Mouse (Mus musculus): ENCODE results near the gene Dnm3. TPM values are rescaled to one million over a fixed set of nuclear protein-coding genes. Genes with fewer than 3 reads are reported as not detected.

The Dnm3 gene
- polyA plus RNA-seq, 1 experiment = 1.7 TPM

DNA sequence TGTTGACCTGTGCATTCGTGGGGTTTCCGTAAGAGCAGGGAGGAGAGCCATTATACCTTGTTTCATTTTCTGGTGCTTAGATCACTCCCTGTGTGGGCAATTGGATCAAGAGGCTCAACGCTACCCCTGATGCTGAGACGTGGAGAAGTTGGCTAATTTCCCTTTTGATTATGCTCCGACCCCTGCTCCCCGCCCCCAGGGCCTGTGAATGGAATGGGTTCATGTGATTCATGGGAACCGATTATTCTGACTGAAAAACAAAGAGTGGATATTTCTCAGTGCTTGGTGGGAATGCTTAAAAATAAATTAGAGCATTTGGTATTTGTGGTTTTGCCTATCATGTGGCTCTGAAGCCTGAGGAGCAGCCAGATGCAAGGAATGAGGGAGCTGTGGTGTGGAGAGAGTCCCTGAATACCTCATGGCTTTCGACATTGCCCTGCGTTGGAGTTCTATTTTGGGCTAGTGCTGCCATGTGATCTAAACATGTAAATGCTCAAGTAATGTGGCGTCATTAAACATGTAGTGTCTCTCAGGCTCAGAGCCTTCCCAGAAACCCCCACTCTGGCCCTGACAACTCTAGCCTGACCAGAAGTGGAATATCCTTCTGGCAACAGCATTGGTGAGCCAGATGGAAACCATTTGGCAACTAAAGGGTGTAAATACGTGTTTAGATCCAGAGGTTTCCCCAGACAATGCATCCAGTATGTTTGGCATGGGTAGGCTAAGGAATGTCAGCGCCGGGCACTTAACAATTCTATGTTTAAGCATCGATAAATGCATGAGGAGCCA, 473.9 kb downstream of the Dnm3 start:
- no peak overlapping the region for H3K4me3 ChIP-seq (ENCODE audit: low read depth, low read length)
- H3K4me1 ChIP-seq (ENCODE audit: control insufficient read depth, insufficient read depth, low read length) = no peaks in the 10 kb centered on the region

DNA sequence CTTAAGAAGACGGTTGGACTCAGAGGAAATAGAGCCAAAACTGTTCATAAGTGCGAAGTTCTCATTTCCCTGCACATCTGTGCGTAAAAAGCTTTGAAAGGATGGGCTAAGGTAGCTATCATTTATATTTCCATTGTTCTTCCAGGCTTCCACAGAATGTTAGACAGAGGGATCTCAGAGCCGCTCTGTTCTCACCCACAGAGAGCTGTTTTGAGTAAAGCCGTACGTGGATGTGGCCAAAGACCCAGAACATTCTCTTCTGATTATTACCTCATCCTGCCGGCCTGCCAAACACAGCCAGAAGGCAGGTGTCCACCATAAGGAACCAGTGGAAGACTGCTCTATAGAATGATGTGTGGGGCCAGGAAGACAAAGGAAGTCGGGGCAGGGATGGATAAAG, 476.5 kb downstream of the Dnm3 start:
- Histone ChIP-seq H3K4me3 (ENCODE audit: low read depth, low read length) (no peak overlapping the region), H3K9me3 (replicated peaks; ENCODE audit: control insufficient read depth, insufficient read depth, low read length, poor library complexity, severe bottlenecking) (no peaks in the 10 kb centered on the region), H3K27me3 (ENCODE audit: control insufficient read depth, insufficient read depth, low read length, poor library complexity, severe bottlenecking) (no peaks in the 10 kb centered on the region), H3K9ac (ENCODE audit: low read depth, poor library complexity, severe bottlenecking) (no peak overlapping the region), H3K27ac (ENCODE audit: insufficient read depth, low read length) (no peak overlapping the region), H3K36me3 (ENCODE audit: control insufficient read depth, insufficient read depth, low read length, poor library complexity, severe bottlenecking) (no peaks in the 10 kb centered on the region), H3K4me1 (ENCODE audit: control insufficient read depth, insufficient read depth, low read length) (no peaks in the 10 kb centered on the region)
- no peak for TF ChIP-seq EP300 (IDR thresholded peaks at IDR 0.05; ENCODE audit: insufficient read depth, low read depth, low read length)
- no peak for TF ChIP-seq CTCF (IDR thresholded peaks at IDR 0.05; ENCODE audit: low read depth, low read length)
- TF ChIP-seq POLR2A (IDR thresholded peaks at IDR 0.05; ENCODE audit: insufficient read depth, low read length) = no peak

More for the DNA sequence above, 473.9 kb downstream of the Dnm3 start:
- H3K36me3 ChIP-seq (ENCODE audit: control insufficient read depth, insufficient read depth, low read length, poor library complexity, severe bottlenecking) = no peaks in the 10 kb centered on the region
- no peaks in the 10 kb centered on the region for H3K9me3 ChIP-seq (replicated peaks; ENCODE audit: control insufficient read depth, insufficient read depth, low read length, poor library complexity, severe bottlenecking)
- no peak overlapping the region for H3K27ac ChIP-seq (ENCODE audit: insufficient read depth, low read length)
- no peak overlapping the region for H3K9ac ChIP-seq (ENCODE audit: low read depth, poor library complexity, severe bottlenecking)
- no peak for TF ChIP-seq CTCF (IDR thresholded peaks at IDR 0.05; ENCODE audit: low read depth, low read length)
- no peak for TF ChIP-seq POLR2A (IDR thresholded peaks at IDR 0.05; ENCODE audit: insufficient read depth, low read length)
- no peak for TF ChIP-seq EP300 (IDR thresholded peaks at IDR 0.05; ENCODE audit: insufficient read depth, low read depth, low read length)
- H3K27me3 ChIP-seq (ENCODE audit: control insufficient read depth, insufficient read depth, low read length, poor library complexity, severe bottlenecking) = no peaks in the 10 kb centered on the region

DNA sequence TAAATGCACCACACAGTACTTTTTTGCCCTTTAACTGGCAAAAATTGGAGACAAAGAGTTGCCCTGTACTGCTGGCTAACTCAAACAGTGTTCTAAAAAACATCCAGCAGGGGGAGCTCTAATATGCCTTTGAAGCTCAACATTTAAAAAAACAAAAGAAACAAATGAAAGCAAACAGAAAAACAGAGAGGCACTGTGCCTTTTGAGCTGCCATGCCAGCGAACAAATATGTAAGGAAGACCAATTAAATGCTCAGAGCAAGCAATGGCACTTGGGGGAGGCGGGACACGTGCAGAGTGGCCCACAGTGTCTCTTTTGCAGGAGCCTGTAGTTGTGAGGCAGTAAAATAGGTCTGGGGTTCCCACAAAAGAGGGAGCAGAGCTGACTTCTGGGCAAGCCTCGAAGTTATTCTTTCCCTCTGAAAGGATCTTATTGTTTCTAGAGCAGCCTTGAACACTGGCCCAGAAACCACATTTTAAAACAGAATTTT, 477.9 kb downstream of the Dnm3 start:
- Histone ChIP-seq H3K4me1 (ENCODE audit: control insufficient read depth, insufficient read depth, low read length) (no peaks in the 10 kb centered on the region), H3K9ac (ENCODE audit: low read depth, poor library complexity, severe bottlenecking) (no peak overlapping the region), H3K27me3 (ENCODE audit: control insufficient read depth, insufficient read depth, low read length, poor library complexity, severe bottlenecking) (no peaks in the 10 kb centered on the region), H3K36me3 (ENCODE audit: control insufficient read depth, insufficient read depth, low read length, poor library complexity, severe bottlenecking) (no peaks in the 10 kb centered on the region), H3K9me3 (replicated peaks; ENCODE audit: control insufficient read depth, insufficient read depth, low read length, poor library complexity, severe bottlenecking) (no peaks in the 10 kb centered on the region), H3K4me3 (ENCODE audit: low read depth, low read length) (no peak overlapping the region), H3K27ac (ENCODE audit: insufficient read depth, low read length) (no peak overlapping the region)
- TF ChIP-seq EP300 (IDR thresholded peaks at IDR 0.05; ENCODE audit: insufficient read depth, low read depth, low read length) (no peak), POLR2A (IDR thresholded peaks at IDR 0.05; ENCODE audit: insufficient read depth, low read length) (no peak), CTCF (IDR thresholded peaks at IDR 0.05; ENCODE audit: low read depth, low read length) (no peak)

DNA sequence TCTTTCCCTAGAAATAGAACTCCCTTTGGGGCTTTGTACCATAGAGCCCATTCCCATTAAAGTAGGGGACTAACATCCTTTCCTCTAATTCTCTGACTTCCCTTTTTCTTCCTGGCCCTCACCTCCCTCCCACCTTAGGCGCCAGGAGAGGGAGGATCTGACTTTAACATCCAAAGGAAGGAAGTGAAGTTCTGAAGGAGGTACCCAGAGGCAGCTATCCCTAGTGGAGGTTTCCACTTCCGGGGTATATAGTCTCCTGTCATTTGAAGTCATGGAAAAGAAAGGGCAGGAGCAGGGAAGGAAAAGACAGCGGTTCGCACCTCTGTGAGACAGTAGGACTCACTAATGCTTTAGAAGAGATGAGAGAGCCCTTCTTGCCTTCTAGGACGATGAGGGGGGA, 478.5 kb downstream of the Dnm3 start:
- Histone ChIP-seq H3K36me3 (ENCODE audit: control insufficient read depth, insufficient read depth, low read length, poor library complexity, severe bottlenecking) (no peaks in the 10 kb centered on the region), H3K9ac (ENCODE audit: low read depth, poor library complexity, severe bottlenecking) (no peak overlapping the region), H3K4me3 (ENCODE audit: low read depth, low read length) (no peak overlapping the region), H3K4me1 (ENCODE audit: control insufficient read depth, insufficient read depth, low read length) (no peaks in the 10 kb centered on the region), H3K9me3 (replicated peaks; ENCODE audit: control insufficient read depth, insufficient read depth, low read length, poor library complexity, severe bottlenecking) (no peaks in the 10 kb centered on the region), H3K27me3 (ENCODE audit: control insufficient read depth, insufficient read depth, low read length, poor library complexity, severe bottlenecking) (no peaks in the 10 kb centered on the region), H3K27ac (ENCODE audit: insufficient read depth, low read length) (no peak overlapping the region)
- TF ChIP-seq EP300 (IDR thresholded peaks at IDR 0.05; ENCODE audit: insufficient read depth, low read depth, low read length) (no peak), CTCF (IDR thresholded peaks at IDR 0.05; ENCODE audit: low read depth, low read length) (no peak), POLR2A (IDR thresholded peaks at IDR 0.05; ENCODE audit: insufficient read depth, low read length) (no peak)

DNA sequence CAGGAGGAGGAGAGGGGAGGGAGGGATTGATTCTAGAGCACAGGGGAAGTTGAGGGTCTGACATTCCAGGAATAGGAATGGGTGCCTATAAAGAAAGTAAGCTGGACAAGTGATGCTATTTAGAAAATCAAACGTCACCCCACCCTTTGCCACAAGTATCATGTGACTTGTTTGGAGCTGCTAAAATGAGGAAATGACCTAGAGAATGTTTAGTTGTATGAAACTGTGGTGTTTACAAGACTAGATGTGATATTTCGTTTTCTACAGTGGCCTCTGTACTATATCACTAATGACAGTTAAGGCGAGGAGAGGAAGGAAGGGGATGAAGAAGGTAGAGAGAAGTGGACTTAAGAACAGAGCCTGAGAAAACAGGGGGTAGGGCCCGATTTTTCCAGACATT, 479.1 kb downstream of the Dnm3 start:
- no peaks in the 10 kb centered on the region for H3K36me3 ChIP-seq (ENCODE audit: control insufficient read depth, insufficient read depth, low read length, poor library complexity, severe bottlenecking)
- no peak for TF ChIP-seq POLR2A (IDR thresholded peaks at IDR 0.05; ENCODE audit: insufficient read depth, low read length)
- TF ChIP-seq CTCF (IDR thresholded peaks at IDR 0.05; ENCODE audit: low read depth, low read length) = no peak
- no peak for TF ChIP-seq EP300 (IDR thresholded peaks at IDR 0.05; ENCODE audit: insufficient read depth, low read depth, low read length)
- no peaks in the 10 kb centered on the region for H3K4me1 ChIP-seq (ENCODE audit: control insufficient read depth, insufficient read depth, low read length)
- no peak overlapping the region for H3K4me3 ChIP-seq (ENCODE audit: low read depth, low read length)
- H3K27ac ChIP-seq (ENCODE audit: insufficient read depth, low read length) = no peak overlapping the region
- no peaks in the 10 kb centered on the region for H3K27me3 ChIP-seq (ENCODE audit: control insufficient read depth, insufficient read depth, low read length, poor library complexity, severe bottlenecking)
- H3K9me3 ChIP-seq (replicated peaks; ENCODE audit: control insufficient read depth, insufficient read depth, low read length, poor library complexity, severe bottlenecking) = no peaks in the 10 kb centered on the region
- no peak overlapping the region for H3K9ac ChIP-seq (ENCODE audit: low read depth, poor library complexity, severe bottlenecking)

DNA sequence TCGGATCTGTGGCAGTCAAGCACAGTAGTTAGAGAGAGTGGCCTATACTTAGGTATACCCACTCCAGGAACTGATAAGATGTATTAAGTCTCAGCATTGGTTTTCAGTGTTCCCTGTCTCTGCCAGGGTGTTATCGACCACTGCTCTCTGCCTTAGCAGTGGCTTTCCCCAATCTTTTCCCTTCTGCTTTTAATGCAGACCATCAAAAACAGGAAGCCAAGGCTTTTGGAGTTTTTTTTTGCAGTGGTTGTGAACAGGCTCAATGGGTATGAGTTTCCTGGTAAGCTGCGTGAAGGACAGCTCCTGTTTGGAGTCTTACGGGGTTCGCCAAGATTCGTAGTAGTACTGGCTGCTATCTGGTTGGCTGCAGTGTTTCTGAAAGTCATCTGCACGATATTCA, 485.4 kb downstream of the Dnm3 start:
- Histone ChIP-seq H3K27ac (ENCODE audit: insufficient read depth, low read length) (no peak overlapping the region), H3K9me3 (replicated peaks; ENCODE audit: control insufficient read depth, insufficient read depth, low read length, poor library complexity, severe bottlenecking) (no peaks in the 10 kb centered on the region), H3K4me3 (ENCODE audit: low read depth, low read length) (no peak overlapping the region), H3K27me3 (ENCODE audit: control insufficient read depth, insufficient read depth, low read length, poor library complexity, severe bottlenecking) (no peaks in the 10 kb centered on the region; the same call in 1 of the 2 replicates), H3K4me1 (ENCODE audit: control insufficient read depth, insufficient read depth, low read length) (no peaks in the 10 kb centered on the region), H3K36me3 (ENCODE audit: control insufficient read depth, insufficient read depth, low read length, poor library complexity, severe bottlenecking) (no peaks in the 10 kb centered on the region), H3K9ac (ENCODE audit: low read depth, poor library complexity, severe bottlenecking) (no peak overlapping the region)
- no peak for TF ChIP-seq POLR2A (IDR thresholded peaks at IDR 0.05; ENCODE audit: insufficient read depth, low read length)
- no peak for TF ChIP-seq CTCF (IDR thresholded peaks at IDR 0.05; ENCODE audit: low read depth, low read length)
- TF ChIP-seq EP300 (IDR thresholded peaks at IDR 0.05; ENCODE audit: insufficient read depth, low read depth, low read length) = no peak
